Mouse (Mus musculus) adrenal gland, postnatal 36 days (tissue): ENCODE measurements around the gene Slc26a1. TPM values are rescaled to one million over a fixed set of nuclear protein-coding genes. Genes with fewer than 3 reads are reported as not detected.
A peak's percentile ranks its signal among the peaks of the same experiment; 100 is the strongest.

Experiments used
- DNase-seq, 2 experiments: peaks; one replicate each; pipeline ENCODE4 v3.0.0; 2021; ENCODE audit warnings: mixed read lengths in 1 of 2
- total RNA-seq, 2 experiments: library from RNA; stranded (reverse); gene quantifications; 2 replicates each; pipeline ENCODE4 v1.2.3; 2021

Slc26a1 gene
- total RNA-seq, 2 experiments from 2014 or later: 0.30 TPM; not detected in 1

- DNase-seq: no peak
These were observed 15.8 kb upstream of the Slc26a1 start for GRCm38 (mm10) chr5:108691152-108691551.

GRCm38 (mm10) chr5:108689091-108689490 is 13.7 kb upstream of the Slc26a1 start:
- no peak for DNase-seq

GRCm38 (mm10) chr5:108680871-108681270 is 5.5 kb upstream of the Slc26a1 start:
- DNase-seq: peak; percentile 68 to 74

- DNase-seq: no peak
These were observed 4.5 kb upstream of the Slc26a1 start for GRCm38 (mm10) chr5:108679909-108680308.

- DNase-seq: no peak
These were observed 3.0 kb upstream of the Slc26a1 start for GRCm38 (mm10) chr5:108678296-108678854.

- peak; percentile 48 to 72 for DNase-seq
These were observed 2.4 kb upstream of the Slc26a1 start for GRCm38 (mm10) chr5:108677605-108678295.

GRCm38 (mm10) chr5:108676772-108677498 is 1.6 kb upstream of the Slc26a1 start:
- no peak for DNase-seq

- DNase-seq: no peak
These were observed 745 bp downstream of the Slc26a1 start for GRCm38 (mm10) chr5:108674624-108675023.

- DNase-seq: no peak
These were observed 3.6 kb downstream of the Slc26a1 start for GRCm38 (mm10) chr5:108671757-108672156.

- DNase-seq: peak; percentile 59 to 80
These were observed 4.6 kb downstream of the Slc26a1 start for GRCm38 (mm10) chr5:108670785-108671184.

GRCm38 (mm10) chr5:108669986-108670385 is 5.4 kb downstream of the Slc26a1 start:
- no peak for DNase-seq

- DNase-seq: peak; percentile 92 to 94
These were observed 6.1 kb downstream of the Slc26a1 start, which contains the start of gene Dgkq for GRCm38 (mm10) chr5:108668977-108669936. Gene Dgkq, minus strand, starts transcription at chr5:108669672.

GRCm38 (mm10) chr5:108668387-108668932 is 6.9 kb downstream of the Slc26a1 start:
- DNase-seq: no peak

GRCm38 (mm10) chr5:108667370-108667769 is 8.0 kb downstream of the Slc26a1 start:
- no peak for DNase-seq

GRCm38 (mm10) chr5:108665066-108665465 is 10.3 kb downstream of the Slc26a1 start:
- no peak for DNase-seq

- no peak for DNase-seq
These were observed 12.6 kb downstream of the Slc26a1 start for GRCm38 (mm10) chr5:108662772-108663171.

GRCm38 (mm10) chr5:108660632-108661268 is 14.6 kb downstream of the Slc26a1 start:
- DNase-seq: peak; percentile 96 to 98

GRCm38 (mm10) chr5:108659698-108660631 is 15.4 kb downstream of the Slc26a1 start, which contains the start of gene Idua:
Gene Idua, plus strand, starts transcription at chr5:108660331.
- DNase-seq: peak in 1 of 2 experiments; percentile 39

GRCm38 (mm10) chr5:108658611-108659010 is 16.8 kb downstream of the Slc26a1 start:
- DNase-seq: no peak

GRCm38 (mm10) chr5:108657406-108657805 is 18.0 kb downstream of the Slc26a1 start:
- DNase-seq: no peak
